Mouse (Mus musculus) cortical plate, adult 2 months (tissue): ENCODE measurements around the gene Ppfia3. TPM values are rescaled to one million over a fixed set of nuclear protein-coding genes. Genes with fewer than 3 reads are reported as not detected.

ENCODE experiments used
- H3K27ac ChIP-seq: fragments of 200-500 bp; 2 replicates; pipeline ENCODE4 v1.5.1; 2012; ENCODE audit warnings: low read length, control low read depth, inconsistent platforms; ENCODE audit not compliant: insufficient read depth
- H3K4me1 ChIP-seq: fragments of 200-500 bp; 2 replicates; pipeline ENCODE4 v1.6.1; 2011; ENCODE audit warnings: low read length; ENCODE audit not compliant: control insufficient read depth, insufficient read depth
- H3K4me3 ChIP-seq: fragments of 200-500 bp; 2 replicates; pipeline ENCODE4 v1.5.1; 2011; ENCODE audit warnings: mild to moderate bottlenecking, low read length, control low read depth; ENCODE audit not compliant: insufficient read depth
- CTCF ChIP-seq: fragments of 200-500 bp; IDR thresholded peaks from 2 replicates; pipeline ENCODE4 v1.5.1; 2011; ENCODE audit warnings: mild to moderate bottlenecking, control low read depth, low read length; ENCODE audit not compliant: insufficient read depth; ENCODE audit errors: extremely low read depth
- POLR2A ChIP-seq: fragments of 200-500 bp; IDR thresholded peaks from 2 replicates; pipeline ENCODE4 v1.6.1; 2011; ENCODE audit warnings: mild to moderate bottlenecking, low read length, control low read depth; ENCODE audit not compliant: insufficient read depth; ENCODE audit errors: extremely low read depth
- polyA plus RNA-seq: library from polyadenylated mRNA; depleted of rRNA; stranded (reverse); fragments of >200 nt; gene quantifications from 2 replicates; pipeline ENCODE4 v1.2.3, GENCODE M21; 2012

Gene Ppfia3
- polyA plus RNA-seq, 1 experiment, result 167 TPM

DNA sequence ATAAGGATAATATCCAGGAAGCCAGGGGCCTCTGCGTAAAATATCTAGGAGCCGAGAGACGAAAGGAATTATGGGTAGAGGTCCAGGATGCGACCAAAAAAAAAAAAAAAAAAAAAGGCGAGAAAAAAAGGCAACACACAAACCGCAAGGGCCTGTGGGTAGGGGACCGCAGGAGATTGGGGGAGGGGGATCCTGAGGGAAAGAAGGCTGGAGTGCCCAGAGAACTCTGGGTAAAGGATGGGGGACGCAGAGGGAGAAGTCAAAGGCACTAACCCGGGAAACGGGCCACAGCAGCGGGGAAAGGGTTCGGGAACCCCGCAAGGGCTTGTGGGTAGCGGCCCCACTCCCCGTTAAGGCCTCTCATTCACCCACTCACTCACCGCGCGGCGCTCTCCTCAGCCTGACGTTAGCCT lies 28.3 kb upstream of the Ppfia3 start:
- H3K4me3 ChIP-seq, result peak overlapping the region; percentile 52
- H3K27ac ChIP-seq, result peak overlapping the region; percentile 61; the same call in 1 of the 2 replicates
- H3K4me1 ChIP-seq, result peaks cover 6% of the 10 kb centered on the region
- no peak for TF ChIP-seq CTCF
- TF ChIP-seq POLR2A, result no peak

DNA sequence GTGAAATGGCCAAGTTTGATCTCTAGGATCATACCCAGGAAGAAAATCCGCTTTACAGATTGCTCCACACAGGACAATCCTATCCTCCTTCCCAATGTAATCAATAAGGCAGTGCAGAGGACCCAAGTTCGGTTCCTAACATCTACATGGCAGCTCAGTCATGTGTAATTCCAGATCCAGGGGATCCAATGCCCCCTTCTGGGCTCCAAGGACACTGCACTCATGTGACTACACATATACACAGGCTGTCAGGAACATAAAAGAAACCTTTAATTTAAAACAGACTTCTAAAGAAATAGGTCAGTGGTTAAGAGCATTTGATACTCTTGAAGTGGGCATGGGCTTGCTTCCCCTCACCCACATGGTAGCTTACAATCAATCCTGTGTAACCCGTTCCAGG lies 19.3 kb upstream of the Ppfia3 start:
- H3K4me3 ChIP-seq, result no peak overlapping the region
- no peaks in the 10 kb centered on the region for H3K4me1 ChIP-seq
- no peak for TF ChIP-seq POLR2A
- TF ChIP-seq CTCF, result 0 out of 2 replicates have a peak, but pooled peaks have one; percentile 12
- no peak overlapping the region for H3K27ac ChIP-seq

DNA sequence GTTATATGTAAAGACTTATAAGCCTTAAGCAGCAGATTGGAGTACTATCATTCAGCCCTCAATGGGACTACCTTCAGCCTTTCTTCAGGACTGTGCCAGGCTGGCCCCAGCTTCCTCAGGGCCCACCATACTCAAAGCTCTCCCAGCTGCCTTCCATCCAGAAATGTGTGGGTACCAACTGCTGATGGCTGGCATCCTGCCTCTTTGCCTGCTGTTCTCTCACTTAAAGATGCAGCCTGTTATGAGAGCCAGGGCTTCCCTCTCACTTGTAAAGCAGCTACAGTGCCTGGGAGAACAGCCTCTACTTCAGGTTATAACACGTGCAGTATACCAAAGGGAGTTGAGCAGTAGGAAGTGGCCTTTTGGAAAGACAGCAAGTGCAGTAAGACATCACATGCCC lies 9.2 kb upstream of the Ppfia3 start:
- Histone ChIP-seq H3K27ac (no peak overlapping the region), H3K4me3 (no peak overlapping the region), H3K4me1 (no peaks in the 10 kb centered on the region; the same call in 1 of the 2 replicates)
- TF ChIP-seq CTCF, result no peak
- TF ChIP-seq POLR2A, result no peak

DNA sequence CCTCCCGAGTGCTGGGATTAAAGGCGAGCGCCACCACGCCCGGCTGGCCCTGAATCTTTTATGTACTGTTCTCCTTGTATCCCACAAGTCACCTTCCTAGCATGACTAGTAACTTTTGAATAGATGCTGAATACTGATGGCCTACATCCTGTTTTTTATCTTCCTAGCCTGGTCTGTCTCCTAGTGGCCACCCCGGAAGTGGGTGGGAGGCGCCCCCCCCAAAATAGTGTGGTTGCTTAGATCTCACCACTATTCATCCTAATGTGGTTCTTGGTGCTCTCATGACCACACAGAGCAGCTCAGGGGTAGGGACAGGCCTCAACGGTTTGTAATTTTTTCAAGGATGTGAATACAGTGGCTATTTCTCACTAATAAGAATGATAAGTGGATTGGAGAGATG lies 7.8 kb upstream of the Ppfia3 start:
- no peak overlapping the region for H3K27ac ChIP-seq
- TF ChIP-seq POLR2A, result no peak
- no peak for TF ChIP-seq CTCF
- no peaks in the 10 kb centered on the region; the same call in 1 of the 2 replicates for H3K4me1 ChIP-seq
- H3K4me3 ChIP-seq, result no peak overlapping the region

DNA sequence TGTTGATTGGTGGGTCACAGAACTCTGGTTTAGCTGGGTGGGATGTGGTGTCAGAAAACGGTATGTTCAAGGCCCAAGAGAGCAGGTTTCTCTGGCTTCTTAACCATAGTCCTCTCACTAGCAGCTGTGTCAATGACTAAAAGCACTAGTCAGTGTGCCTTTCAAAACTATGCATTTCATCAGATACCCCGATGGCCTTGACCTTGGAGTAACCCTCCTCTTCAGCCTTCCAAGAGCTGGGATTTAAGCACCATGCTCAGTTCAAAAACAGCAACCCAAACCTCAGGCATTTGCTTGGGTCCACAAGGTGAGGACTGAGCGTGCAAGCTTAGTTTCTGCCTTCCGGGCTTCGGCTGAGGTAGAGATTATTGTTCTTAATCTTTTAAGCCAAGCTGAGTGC lies 5.6 kb upstream of the Ppfia3 start:
- no peak overlapping the region for H3K4me3 ChIP-seq
- no peak overlapping the region for H3K27ac ChIP-seq
- peaks cover 3% of the 10 kb centered on the region; the same call in 1 of the 2 replicates for H3K4me1 ChIP-seq
- no peak for TF ChIP-seq CTCF
- no peak for TF ChIP-seq POLR2A

DNA sequence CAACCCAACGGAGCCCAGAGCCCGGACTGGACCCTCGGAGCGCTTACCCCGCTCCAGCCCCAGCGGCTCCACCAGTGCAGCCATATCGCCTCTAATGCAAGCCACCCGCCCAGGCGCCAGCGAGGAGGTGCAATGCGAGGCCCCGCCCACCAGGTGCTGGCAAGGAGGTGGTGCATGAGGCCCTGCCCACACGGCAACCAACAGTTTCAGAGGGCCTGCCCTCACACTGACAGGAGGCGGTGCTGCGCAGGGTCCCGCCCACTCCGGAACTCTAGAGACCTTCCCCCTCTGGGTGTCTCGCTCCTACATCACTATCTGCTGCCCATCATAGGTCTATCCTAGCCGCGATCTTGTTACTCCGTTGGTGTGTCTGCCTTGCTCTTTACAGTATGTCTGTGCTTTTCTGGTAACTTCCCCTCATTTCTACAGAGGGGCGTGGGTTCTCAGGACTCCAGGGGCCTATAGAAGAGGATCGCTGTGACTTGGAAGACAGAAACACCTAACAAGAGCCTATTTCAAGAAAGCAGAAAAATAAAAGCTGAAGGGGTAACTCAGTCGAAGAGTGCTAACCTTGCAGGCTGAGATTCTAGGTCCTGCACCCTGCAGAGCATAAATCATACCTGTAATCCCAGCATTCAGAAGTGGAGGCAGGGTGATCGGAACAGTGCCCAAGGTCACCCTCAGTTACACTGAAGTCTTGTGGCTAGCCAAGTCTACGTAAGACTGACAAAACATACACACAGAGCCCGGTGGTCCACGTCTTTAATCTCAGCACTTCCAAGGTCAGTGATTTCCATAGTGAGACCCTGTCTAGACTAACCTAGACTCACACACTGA lies 3.9 kb upstream of the Ppfia3 start, which contains the start of gene Lin7b:
Gene Lin7b, minus strand, starts transcription at position 109 of the 837 bp plus-strand sequence.
- peaks cover 3% of the 10 kb centered on the region; the same call in 1 of the 2 replicates for H3K4me1 ChIP-seq
- no peak for TF ChIP-seq CTCF
- TF ChIP-seq POLR2A, result 0 out of 2 replicates have a peak, but pooled peaks have one; percentile 64
- H3K27ac ChIP-seq, result peak within 1 kb of the TSS; percentile 73
- peak within 1 kb of the TSS; percentile 90 for H3K4me3 ChIP-seq

DNA sequence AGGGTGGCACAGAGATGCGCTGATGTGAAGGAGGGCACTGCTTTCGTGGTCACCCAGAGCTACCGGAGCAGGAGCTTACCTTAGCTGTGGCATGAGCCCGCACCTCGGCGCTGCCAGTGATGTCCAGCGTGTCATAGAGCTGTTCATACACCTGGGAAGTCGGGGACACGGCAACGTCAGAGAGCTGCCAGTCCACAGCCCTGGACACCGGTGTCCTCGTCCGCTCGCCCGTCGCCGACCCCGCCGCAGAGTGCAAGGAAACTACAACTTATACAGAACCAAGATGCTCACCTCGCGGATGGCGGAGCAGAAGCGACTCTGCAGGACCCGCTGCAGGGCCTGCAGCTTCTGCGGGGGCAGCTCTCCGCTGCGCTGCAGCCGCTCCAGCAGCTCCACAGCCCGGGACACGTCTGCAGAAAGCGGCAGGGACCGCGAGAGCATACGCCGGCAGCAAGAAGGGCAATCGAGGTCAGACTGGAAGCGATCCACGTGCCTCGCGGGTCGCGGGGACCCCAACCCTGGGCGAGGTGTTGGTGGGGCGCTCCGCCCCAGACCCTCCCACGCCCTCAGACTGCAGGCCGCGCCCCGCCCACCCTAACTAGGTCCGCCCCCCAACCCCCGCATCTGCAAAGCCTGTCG lies 3.1 kb upstream of the Ppfia3 start:
- peaks cover 3% of the 10 kb centered on the region; the same call in 1 of the 2 replicates for H3K4me1 ChIP-seq
- H3K4me3 ChIP-seq, result peak overlapping the region; percentile 90
- peak overlapping the region; percentile 73 for H3K27ac ChIP-seq
- TF ChIP-seq CTCF (no peak), POLR2A (0 out of 2 replicates have a peak, but pooled peaks have one; percentile 1)

DNA sequence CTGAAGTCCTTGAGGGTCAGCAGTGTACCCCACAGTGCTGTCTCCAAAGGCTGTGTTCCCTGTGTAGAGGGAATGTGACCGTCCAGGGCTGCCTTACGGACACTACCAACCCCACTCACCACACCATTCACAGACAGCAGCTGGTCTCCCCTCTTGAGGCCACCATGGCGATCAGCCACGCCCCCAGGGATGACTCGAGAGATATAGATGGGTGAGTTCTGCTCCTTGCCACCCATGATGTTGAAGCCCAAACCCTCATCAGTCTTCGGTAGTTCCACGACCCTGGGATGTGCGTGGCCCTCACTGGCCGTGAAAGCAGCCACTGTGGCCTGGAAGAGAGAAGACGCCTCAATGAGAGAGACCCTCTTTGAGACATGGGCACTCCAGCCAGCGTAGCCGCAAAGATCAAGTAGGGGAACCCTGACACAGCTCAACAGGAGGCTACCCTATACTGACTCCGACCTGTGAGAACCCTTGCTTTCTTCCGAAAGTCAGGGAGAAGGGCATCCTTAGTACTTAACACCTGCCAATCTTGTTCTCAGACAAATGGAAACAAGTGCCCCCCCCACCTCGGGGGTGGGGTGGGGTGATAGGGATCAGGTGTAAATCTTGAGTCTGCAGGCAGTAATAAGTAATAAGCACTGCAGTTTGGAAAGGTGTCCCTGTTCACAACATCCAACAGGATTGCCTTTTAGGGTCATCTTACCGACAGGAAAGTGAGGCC lies 2.4 kb upstream of the Ppfia3 start:
- Histone ChIP-seq H3K4me1 (peaks cover 3% of the 10 kb centered on the region; the same call in 1 of the 2 replicates), H3K27ac (peak overlapping the region; percentile 73; the same call in 1 of the 2 replicates), H3K4me3 (peak overlapping the region; percentile 90)
- TF ChIP-seq CTCF (no peak), POLR2A (no peak)

DNA sequence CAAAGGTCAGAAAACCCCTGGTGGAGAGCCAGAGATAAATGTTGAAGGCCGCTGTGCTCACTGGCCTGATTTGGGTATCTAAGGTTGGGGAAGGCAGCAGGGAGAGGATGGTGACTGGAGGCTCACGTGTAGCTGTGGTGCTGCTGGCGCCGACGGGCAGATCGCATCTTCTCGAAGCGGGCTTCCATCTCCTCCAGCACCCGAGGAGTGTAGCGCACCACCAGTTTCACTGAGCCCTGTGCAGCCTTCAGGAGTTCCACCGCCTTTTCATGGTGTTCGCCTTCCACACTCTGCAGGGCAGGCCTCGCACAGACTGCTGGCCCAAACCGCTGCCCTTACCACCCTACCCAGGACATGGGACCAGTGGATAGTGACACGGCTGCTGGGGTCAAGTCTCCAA lies 1.4 kb upstream of the Ppfia3 start:
- Histone ChIP-seq H3K27ac (peak overlapping the region; percentile 45), H3K4me1 (peaks cover 4% of the 10 kb centered on the region; the same call in 1 of the 2 replicates), H3K4me3 (peak overlapping the region; percentile 90)
- no peak for TF ChIP-seq CTCF
- TF ChIP-seq POLR2A, result 0 out of 2 replicates have a peak, but pooled peaks have one; percentile 10
